Mouse (Mus musculus): Measurements from ENCODE around the gene Abat.

Abat gene

DNA sequence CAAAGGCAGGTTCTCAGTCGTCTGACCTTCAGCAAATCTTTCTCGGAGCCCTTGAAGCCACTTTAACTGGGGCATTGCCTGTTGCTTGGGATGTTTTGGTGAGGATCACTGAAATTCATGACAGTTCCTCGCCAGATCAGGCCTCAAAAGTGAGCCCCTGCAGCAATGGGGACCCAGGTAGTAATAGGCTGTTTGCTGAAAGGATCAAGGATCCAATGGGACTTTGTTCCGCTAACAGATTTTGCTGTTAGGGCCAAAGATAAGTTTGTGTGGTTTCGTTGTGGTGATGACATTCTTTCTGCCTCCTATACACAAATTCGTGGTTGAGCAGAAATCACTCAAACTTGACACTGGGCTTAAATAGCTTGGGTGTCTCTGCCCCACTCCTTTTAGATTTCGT lies 124.9 kb downstream of the Abat start:
- DNase-seq = peak; percentile 21

GRCm38 (mm10) chr16:8639466-8640191 lies 126.4 kb downstream of the Abat start:
- no peak for DNase-seq

GRCm38 (mm10) chr16:8643855-8644254 lies 130.6 kb downstream of the Abat start:
- peak; percentile 43 for DNase-seq

- no peak for DNase-seq
Measured at GRCm38 (mm10) chr16:8645546-8645945, 132.3 kb downstream of the Abat start.

- DNase-seq = no peak
Measured at GRCm38 (mm10) chr16:8650007-8650406, 136.8 kb downstream of the Abat start.

DNA sequence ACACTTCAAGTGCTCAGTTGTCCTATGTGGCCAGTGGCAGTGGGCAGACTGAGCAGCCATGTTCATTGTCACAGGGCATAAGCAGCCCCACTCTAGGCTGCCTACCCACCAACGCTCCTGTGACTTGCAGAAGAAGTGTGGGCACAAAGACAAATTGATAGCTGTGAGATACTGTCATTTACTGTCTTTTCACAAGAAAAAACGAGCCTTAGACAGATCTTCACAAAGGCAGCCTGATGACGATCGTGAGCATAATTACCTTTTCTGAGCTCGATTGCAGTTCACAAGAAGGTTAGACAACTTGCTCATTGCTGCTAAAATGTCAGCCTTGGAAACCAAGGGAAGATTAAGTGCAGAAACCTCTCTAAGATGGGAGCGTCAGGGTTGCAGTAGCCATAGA lies 141.9 kb downstream of the Abat start:
- DNase-seq = no peak

DNA sequence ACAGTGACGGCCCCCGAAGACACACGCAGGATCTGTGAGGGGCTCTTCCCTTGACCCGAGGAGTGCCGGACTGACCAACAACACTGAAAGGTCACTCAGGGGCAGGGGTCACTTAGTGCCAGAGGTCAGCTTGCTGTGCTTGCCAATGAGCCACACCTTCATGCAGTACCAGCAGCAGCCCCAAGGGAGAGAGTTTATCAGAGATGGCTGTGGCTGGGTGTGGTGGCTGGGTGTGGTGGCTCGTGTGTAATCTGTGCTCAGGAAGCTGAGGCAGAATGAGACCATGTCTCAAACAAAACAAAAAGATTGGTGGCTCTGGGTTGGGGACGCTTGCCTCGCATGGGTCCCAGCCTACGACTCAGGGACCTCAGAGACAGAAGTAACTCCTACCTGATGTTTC lies 142.4 kb downstream of the Abat start:
- DNase-seq = no peak

GRCm38 (mm10) chr16:8656256-8656655 lies 143.0 kb downstream of the Abat start:
- no peak for DNase-seq

- no peak for DNase-seq
Measured at GRCm38 (mm10) chr16:8658349-8658748, 145.1 kb downstream of the Abat start.

DNA sequence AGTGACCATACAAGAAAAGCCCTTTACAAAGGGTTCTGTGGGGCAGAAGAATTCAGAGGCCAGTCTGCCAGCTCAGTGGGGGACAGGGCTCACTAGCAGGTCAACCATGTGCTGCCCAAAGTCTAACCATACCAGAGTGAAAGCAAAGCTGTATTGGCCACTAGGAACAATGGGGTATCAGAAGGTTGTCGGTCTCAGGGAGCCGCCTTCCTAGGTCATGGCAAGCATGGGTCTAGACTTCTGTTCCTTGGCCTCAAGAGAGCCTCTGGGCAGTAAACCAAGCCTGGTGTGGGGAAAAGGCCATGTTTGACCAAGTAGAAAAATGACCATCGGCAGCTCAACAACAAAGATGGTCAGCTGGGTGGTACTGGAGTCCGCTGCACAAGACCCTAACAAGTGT lies 145.5 kb downstream of the Abat start:
- no peak for DNase-seq

GRCm38 (mm10) chr16:8663022-8663421 lies 149.8 kb downstream of the Abat start:
- DNase-seq = no peak

GRCm38 (mm10) chr16:8663606-8664539 lies 150.6 kb downstream of the Abat start:
- DNase-seq = no peak

DNA sequence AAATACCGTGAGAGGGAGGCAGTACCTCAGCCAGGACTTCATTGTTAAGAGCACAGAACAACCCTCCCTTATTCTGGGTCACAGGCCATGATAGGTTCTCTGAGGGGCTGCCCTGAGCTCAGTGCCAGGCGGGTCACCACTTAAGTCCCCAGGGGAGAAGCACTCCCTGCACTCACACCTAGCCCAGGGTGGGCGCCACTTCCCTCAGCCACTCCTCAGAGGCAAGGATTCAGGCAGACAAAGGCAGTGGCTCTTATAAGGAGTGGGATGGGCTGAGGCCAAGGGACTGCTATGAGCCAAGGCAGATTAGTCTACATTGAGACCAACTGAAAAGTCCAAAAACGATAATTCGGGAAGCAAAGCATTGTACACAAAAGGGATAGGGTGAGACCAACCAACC lies 152.1 kb downstream of the Abat start:
- no peak for DNase-seq

GRCm38 (mm10) chr16:8666452-8666851 lies 153.2 kb downstream of the Abat start:
- DNase-seq = no peak

GRCm38 (mm10) chr16:8667261-8667660 lies 154.0 kb downstream of the Abat start:
- no peak for DNase-seq

DNA sequence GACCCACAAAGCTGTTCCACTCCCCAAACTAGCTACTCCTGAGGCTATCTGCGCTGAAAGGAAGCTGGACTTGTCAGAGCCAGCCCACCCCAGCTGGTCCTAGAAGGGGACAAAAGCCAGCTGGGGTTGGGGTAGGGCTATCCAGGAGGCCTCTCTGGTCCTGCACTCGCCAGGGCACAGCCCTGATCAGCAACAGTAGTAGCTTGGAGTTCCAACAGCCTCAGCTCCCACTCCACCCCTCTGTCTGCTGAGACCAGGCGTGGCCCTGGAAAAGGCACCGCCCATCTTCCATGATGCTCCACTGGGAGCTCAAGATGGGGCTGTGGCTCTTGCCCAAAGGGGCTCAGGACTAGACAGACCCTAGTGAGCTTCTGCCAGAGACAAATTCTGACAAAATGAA lies 154.6 kb downstream of the Abat start:
- no peak for DNase-seq

DNA sequence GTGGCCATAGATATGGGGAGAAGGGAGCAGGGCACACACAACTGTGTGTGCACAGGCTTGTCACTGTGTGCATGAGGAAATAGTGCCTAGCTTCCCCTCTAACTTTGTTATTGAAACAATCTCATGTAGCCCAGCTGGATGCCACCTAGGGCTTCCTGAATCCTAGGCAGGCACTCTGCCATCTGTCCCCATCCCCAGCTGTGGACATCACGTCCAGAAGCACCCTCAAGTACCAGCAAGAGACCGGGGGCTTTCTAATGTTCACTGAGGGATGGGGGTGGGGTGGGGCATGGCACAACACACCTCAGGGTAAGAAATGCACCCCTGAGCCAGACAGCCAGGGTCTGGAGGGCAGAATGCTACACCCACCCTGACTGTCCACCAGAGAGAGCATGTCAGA lies 155.2 kb downstream of the Abat start:
- DNase-seq = no peak

DNA sequence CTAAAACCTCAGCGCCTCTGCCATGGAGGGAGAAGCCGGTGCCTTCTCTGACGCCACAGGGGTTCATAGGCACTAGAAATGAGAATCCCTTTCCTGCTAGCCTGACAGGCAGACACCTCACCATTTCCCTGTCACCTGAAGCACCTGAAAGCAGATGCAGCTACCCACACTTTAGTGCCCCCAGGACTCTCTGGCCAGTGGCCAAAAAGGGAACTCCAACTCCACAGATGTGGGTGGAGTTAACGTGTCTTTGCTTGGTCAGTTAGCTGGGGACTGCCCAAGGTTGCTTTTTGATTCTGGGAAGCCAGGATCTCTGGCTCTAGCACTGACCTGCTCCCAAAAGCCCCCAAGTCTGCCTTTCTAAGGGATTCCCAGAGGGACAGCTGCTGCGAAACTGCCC lies 156.2 kb downstream of the Abat start:
- no peak for DNase-seq

GRCm38 (mm10) chr16:8670041-8671035 lies 157.1 kb downstream of the Abat start:
- no peak for DNase-seq

Measured in cerebellum, adult 9-10 months (tissue).